Mouse (Mus musculus) MEL (cell line): ENCODE measurements around the gene Gm29609.

Experiments
- CHD2 ChIP-seq: IDR thresholded peaks from 2 replicates; pipeline ENCODE4 v1.6.1; 2011; ENCODE audit warnings: low read length, improper control_type of control experiment
- CTCF ChIP-seq, 3 experiments: IDR thresholded peaks in 2 of 3; conservative IDR thresholded peaks in 1 of 3; 2 replicates each; pipeline ENCODE4 v1.5.1; 2011 to 2012; ENCODE audit warnings: low read length in 3 of 3, low read depth in 2 of 3, mild to moderate bottlenecking in 2 of 3, improper control_type of control experiment in 1 of 3, inconsistent platforms in 1 of 3, mixed read lengths in 1 of 3, moderate library complexity in 1 of 3; ENCODE audit not compliant: control insufficient read depth in 1 of 3, insufficient read depth in 1 of 3, poor library complexity in 1 of 3, severe bottlenecking in 1 of 3
- EP300 ChIP-seq, 2 experiments: IDR thresholded peaks; 2 replicates each; pipeline ENCODE4 v1.6.1; 2011; ENCODE audit warnings: improper control_type of control experiment in 2 of 2, low read length in 2 of 2, low read depth in 1 of 2, mild to moderate bottlenecking in 1 of 2
- MAX ChIP-seq: IDR thresholded peaks from 2 replicates; pipeline ENCODE4 v1.6.1; 2011; ENCODE audit warnings: low read length, improper control_type of control experiment
- POLR2A ChIP-seq, 2 experiments: IDR thresholded peaks; 2 replicates each; pipeline ENCODE4 v1.6.1; 2011 to 2012; ENCODE audit warnings: low read length in 2 of 2, mild to moderate bottlenecking in 2 of 2, control low read depth in 1 of 2, improper control_type of control experiment in 1 of 2, low read depth in 1 of 2, moderate library complexity in 1 of 2; ENCODE audit not compliant: control insufficient read depth in 1 of 2, insufficient read depth in 1 of 2, poor library complexity in 1 of 2
- TAL1 ChIP-seq: IDR thresholded peaks from 2 replicates; pipeline ENCODE4 v1.6.1; 2012; ENCODE audit warnings: mild to moderate bottlenecking, inconsistent platforms, low read length, moderate library complexity, mixed read lengths
- ZKSCAN1 ChIP-seq: IDR thresholded peaks from 2 replicates; pipeline ENCODE4 v1.6.1; 2012; ENCODE audit warnings: low read depth, mild to moderate bottlenecking, inconsistent platforms, low read length, improper control_type of control experiment, moderate library complexity
- ZMIZ1 ChIP-seq: IDR thresholded peaks from 2 replicates; pipeline ENCODE4 v1.6.1; 2012; ENCODE audit warnings: low read depth, mild to moderate bottlenecking, inconsistent platforms, low read length, improper control_type of control experiment, moderate library complexity

DNA sequence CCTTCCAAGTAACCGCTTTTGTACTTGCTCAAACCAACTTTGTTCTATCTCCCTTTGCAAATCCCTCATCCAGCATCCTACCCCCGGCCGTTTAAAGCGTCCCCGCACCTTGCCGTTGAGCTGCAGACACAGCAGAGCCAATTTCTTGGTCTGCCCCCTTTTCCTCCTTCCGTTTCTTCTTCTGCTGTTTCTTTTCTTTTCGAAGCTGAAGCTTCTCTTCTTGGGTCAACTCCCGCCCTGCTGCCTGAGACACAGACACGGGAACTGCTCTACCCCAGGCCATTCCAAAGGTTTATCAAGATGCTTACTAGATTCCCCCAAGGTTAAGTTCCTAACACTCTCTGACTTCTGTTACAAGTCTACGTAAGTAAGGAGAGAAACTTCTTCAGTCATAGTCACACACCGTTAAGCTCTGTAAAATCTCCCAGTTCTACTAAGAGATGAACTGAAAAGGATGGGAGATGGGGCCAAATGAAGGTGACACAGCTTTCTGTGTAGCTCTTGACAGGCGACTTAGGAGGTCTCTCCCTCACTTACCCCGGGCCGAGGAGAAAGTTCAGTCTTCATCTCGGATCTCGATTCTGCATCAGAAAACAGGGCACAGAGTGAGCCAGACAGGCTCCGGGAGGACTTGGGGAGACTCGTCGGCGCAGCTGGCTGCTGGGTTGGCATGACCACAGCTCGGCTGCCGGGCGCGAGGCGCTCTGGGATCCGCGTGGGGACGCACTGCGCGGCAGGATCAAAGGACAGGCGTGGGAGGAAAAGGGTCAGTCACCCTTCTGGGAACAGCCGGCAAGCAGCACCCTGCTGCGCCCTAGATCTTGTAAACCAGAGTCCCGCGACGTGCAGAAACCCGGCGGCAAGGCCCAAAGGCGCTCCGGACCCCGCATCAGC lies 12.6 kb upstream of the Gm29609 start:
- TF ChIP-seq TAL1 (no peak), CTCF (IDR thresholded peaks at IDR 0.05 in 2 of 3, conservative IDR thresholded peaks at IDR 0.05 in 1 of 3; ENCODE audit: control insufficient read depth in 1 of 3, insufficient read depth in 1 of 3, low read depth in 2 of 3, low read length in 3 of 3, poor library complexity in 1 of 3, severe bottlenecking in 1 of 3) (0 out of 6 replicates have a peak, but pooled peaks of 1 of the 3 experiments have one; percentile 19), ZMIZ1 (no peak), EP300 (IDR thresholded peaks at IDR 0.05; ENCODE audit: low read depth in 1 of 2, low read length in 2 of 2) (no peak), POLR2A (IDR thresholded peaks at IDR 0.05; ENCODE audit: control insufficient read depth in 1 of 2, insufficient read depth in 1 of 2, low read depth in 1 of 2, low read length in 2 of 2, poor library complexity in 1 of 2) (no peak), MAX (no peak), ZKSCAN1 (no peak), CHD2 (no peak)
